Mouse (Mus musculus) stomach, postnatal 0 days (tissue): Measurements from ENCODE around the gene Ahr.

Experiments used
- CTCF ChIP-seq: IDR thresholded peaks from 2 replicates; pipeline ENCODE4 v1.5.1; 2016; ENCODE audit warnings: antibody characterized with exemption, low read depth, mild to moderate bottlenecking, moderate library complexity
- EP300 ChIP-seq: optimal IDR thresholded peaks from 2 replicates; pipeline ENCODE3; 2016; ENCODE audit warnings: antibody characterized with exemption

- TF ChIP-seq CTCF: no peak
- TF ChIP-seq EP300: no peak
Observed at GRCm38 (mm10) chr12:35522585-35523103, 12.2 kb downstream of the Ahr start.
